8 mouse cellular contexts compared by ENCODE assay signal in genomic region chr15:81871604-81872261, GRCm38 (mm10). TPM values are rescaled to one million over a fixed set of nuclear protein-coding genes. Genes with fewer than 3 reads are reported as not detected.
DNase-seq lines count a peak whose midpoint lies in the region; ATAC-seq lines count a peak whose summit lies in the region.

Gene Phf5a, minus strand, starts transcription at chr15:81871911.

- H3K27me3 ChIP-seq in hindbrain, embryonic 11.5 days (ENCODE audit: control insufficient read depth, insufficient read depth, low read length), result no peaks in the 10 kb centered on the region

- H3K4me2 ChIP-seq in hindbrain, embryonic 11.5 days (replicated peaks; ENCODE audit: low read depth, low read length), result peak within 1 kb of the TSS; percentile 81

- H3K9me3 ChIP-seq in hindbrain, embryonic 11.5 days (ENCODE audit: control insufficient read depth, low read length), result no peaks in the 10 kb centered on the region

- DNase-seq in MN1 (ENCODE audit: low spot score), result peak; percentile 99
- peak; percentile 87 for DNase-seq in cerebellum, adult 9-11 months
- peak; percentile 68 to 89 for DNase-seq in frontal cortex, adult 2 months (ENCODE audit: extremely low spot score in 1 of 2, low spot score in 1 of 2)
- peak; percentile 98 for DNase-seq in hindbrain, embryonic 11.5 days (ENCODE audit: low spot score)
- DNase-seq in layer of hippocampus, postnatal 25 days (ENCODE audit: extremely low spot score in 1 of 2, low spot score in 1 of 2), result peak; percentile 64 to 74
- peak; percentile 93 for DNase-seq in lung, postnatal 36 days
- DNase-seq in retina, postnatal 1 day, result peak; percentile 99
- DNase-seq in urinary bladder, adult 18-20 months (ENCODE audit: low spot score in 2 of 2), result peak; percentile 73 to 74

- H3K9ac ChIP-seq in hindbrain, embryonic 11.5 days (ENCODE audit: low read depth, low read length), result peak within 1 kb of the TSS; percentile 96

- no peaks in the 10 kb centered on the region; the same call in 1 of the 2 replicates for H3K4me1 ChIP-seq in hindbrain, embryonic 11.5 days (replicated peaks; ENCODE audit: control insufficient read depth, insufficient read depth, low read length)

- peak; percentile 91 for ATAC-seq in hindbrain, embryonic 11.5 days (ENCODE audit: low FRiP score)

- H3K27ac ChIP-seq in hindbrain, embryonic 11.5 days (ENCODE audit: low read depth, low read length), result peak within 1 kb of the TSS; percentile 92

- 0 out of 2 replicates have a peak, but pooled peaks cover 6% of the 10 kb centered on the region for H3K36me3 ChIP-seq in hindbrain, embryonic 11.5 days (ENCODE audit: control insufficient read depth, insufficient read depth, low read length)

- under 1% methylated on average over 30 of the region's 30 CpGs for WGBS in hindbrain, embryonic 11.5 days

- H3K4me3 ChIP-seq in hindbrain, embryonic 11.5 days (ENCODE audit: low read depth, low read length), result peak within 1 kb of the TSS; percentile 96

RNA-seq across cellular contexts. Expression of gene Phf5a, which starts in this region (rescaled TPM):
- polyA plus RNA-seq in frontal cortex, adult 2 months (2012; rRNA removed), result 47.0 and 53.8 TPM in 2 replicates
- polyA plus RNA-seq in hindbrain, embryonic 11.5 days (2014; fragmentation: Nextera tagmentation; extraction: Ambion mirVana), result 184 and 186 TPM in 2 replicates
- total RNA-seq in layer of hippocampus, postnatal 25 days (2021), result 10 to 100 TPM; 32.6 to 40.0 TPM

Comparison
In these comparisons a context has a peak if more than half of its experiments do, and no peak if none do; other contexts are left out.
1. Peak in every context shown above with its lines: DNase-seq, ATAC-seq, H3K4me3 ChIP-seq and H3K27ac ChIP-seq.